Mouse (Mus musculus): ENCODE data around the gene Slc39a7.
"Not testable (repeated sequence)": the region's sequence is repeated elsewhere in the genome, so short reads cannot be mapped to it uniquely, and the experiment has no call there.

Slc39a7 gene

GRCm38 (mm10) chr17:33999341-34000149 lies 31.9 kb downstream of the Slc39a7 start:
- peak; percentile 60 for DNase-seq (ENCODE audit: low spot score)

GRCm38 (mm10) chr17:33998697-33999096 lies 32.8 kb downstream of the Slc39a7 start:
- DNase-seq (ENCODE audit: low spot score) = not testable (repeated sequence)

GRCm38 (mm10) chr17:33997025-33997424 lies 34.5 kb downstream of the Slc39a7 start:
- not testable (repeated sequence) for DNase-seq (ENCODE audit: low spot score)

GRCm38 (mm10) chr17:33995651-33996050 lies 35.8 kb downstream of the Slc39a7 start:
- no peak for DNase-seq (ENCODE audit: low spot score)

GRCm38 (mm10) chr17:33994959-33995358 lies 36.5 kb downstream of the Slc39a7 start:
- no peak for DNase-seq (ENCODE audit: low spot score)

- DNase-seq (ENCODE audit: low spot score) = peak; percentile 81
Observed at GRCm38 (mm10) chr17:33991788-33992664, 39.5 kb downstream of the Slc39a7 start.

GRCm38 (mm10) chr17:33982136-33982535 lies 49.3 kb downstream of the Slc39a7 start:
- peak; percentile 79 for DNase-seq (ENCODE audit: low spot score)

GRCm38 (mm10) chr17:33981192-33981909 lies 50.1 kb downstream of the Slc39a7 start:
- DNase-seq (ENCODE audit: low spot score) = peak; percentile 86

GRCm38 (mm10) chr17:33980181-33981035 lies 51.1 kb downstream of the Slc39a7 start:
- DNase-seq (ENCODE audit: low spot score) = no peak

- no peak for DNase-seq (ENCODE audit: low spot score)
Observed at GRCm38 (mm10) chr17:33979512-33980050, 51.9 kb downstream of the Slc39a7 start.

GRCm38 (mm10) chr17:33978631-33979031 lies 52.9 kb downstream of the Slc39a7 start:
- peak; percentile 52 for DNase-seq (ENCODE audit: low spot score)

All from testis, postnatal 10 days (tissue).